Mouse (Mus musculus): ENCODE results near the gene Spred2. TPM values are rescaled to one million over a fixed set of nuclear protein-coding genes. Genes with fewer than 3 reads are reported as not detected.

Spred2 gene
- polyA plus RNA-seq, 1 experiment from 2014 or later = 4.1 TPM

DNA sequence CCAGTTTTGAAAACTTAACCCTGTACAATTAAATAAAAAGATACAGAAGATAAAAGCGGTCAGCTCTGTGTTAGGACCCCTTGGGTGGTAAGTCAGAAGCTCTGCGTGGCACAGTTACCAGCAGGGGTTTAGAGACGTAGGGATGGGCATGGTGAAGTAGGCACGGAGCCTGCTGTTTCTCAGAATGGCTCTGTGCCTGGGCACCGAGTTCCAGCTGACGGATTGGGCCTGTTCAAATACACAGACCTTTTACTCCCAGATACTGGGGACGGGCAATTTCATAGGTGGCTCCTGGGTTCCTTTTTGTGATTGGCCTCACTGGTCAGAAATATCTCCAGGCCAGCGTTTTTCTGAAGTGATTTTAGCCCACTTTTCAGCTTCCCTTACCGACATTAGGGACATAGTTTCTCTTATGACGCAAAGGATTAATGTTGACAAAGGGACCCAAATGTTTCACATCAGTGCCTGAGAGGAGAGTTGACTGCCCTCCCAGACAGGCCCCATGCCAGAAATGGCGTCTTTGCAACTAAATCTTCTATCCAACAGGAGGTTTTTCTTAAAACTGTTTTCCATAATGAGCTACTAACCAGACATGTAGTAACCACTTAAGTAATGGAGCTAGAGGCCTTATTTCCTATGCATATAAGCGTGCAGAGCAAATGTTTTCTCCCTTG lies 67.3 kb downstream of the Spred2 start:
- Histone ChIP-seq H3K4me3 (ENCODE audit: control insufficient read depth in 1 of 2, insufficient read depth in 1 of 2, low read depth in 1 of 2, low read length in 2 of 2) (no peak overlapping the region), H3K4me2 (ENCODE audit: low read length) (no peak overlapping the region), H3K9me3 (ENCODE audit: control insufficient read depth, low read length) (no peaks in the 10 kb centered on the region), H3K27me3 (ENCODE audit: control insufficient read depth, insufficient read depth, low read length) (no peaks in the 10 kb centered on the region), H3K27ac (replicated peaks in 1 of 2; ENCODE audit: control insufficient read depth in 1 of 2, insufficient read depth in 1 of 2, low read depth in 2 of 2, low read length in 2 of 2) (peak overlapping the region; percentile 27 to 52; a peak in 3 of 4 replicates), H3K9ac (ENCODE audit: low read length) (no peak overlapping the region), H3K36me3 (ENCODE audit: control insufficient read depth, insufficient read depth, low read length) (no peaks in the 10 kb centered on the region), H3K4me1 (ENCODE audit: control insufficient read depth in 2 of 2, insufficient read depth in 2 of 2, low read length in 2 of 2) (peaks cover 25 to 57% of the 10 kb centered on the region in 2 experiments)
- 76% methylated on average over 12 of the region's 12 CpGs for WGBS
- no peak for ATAC-seq (ENCODE audit: insufficient number of reproducible peaks, insufficient read depth, low FRiP score, low read depth)

DNA sequence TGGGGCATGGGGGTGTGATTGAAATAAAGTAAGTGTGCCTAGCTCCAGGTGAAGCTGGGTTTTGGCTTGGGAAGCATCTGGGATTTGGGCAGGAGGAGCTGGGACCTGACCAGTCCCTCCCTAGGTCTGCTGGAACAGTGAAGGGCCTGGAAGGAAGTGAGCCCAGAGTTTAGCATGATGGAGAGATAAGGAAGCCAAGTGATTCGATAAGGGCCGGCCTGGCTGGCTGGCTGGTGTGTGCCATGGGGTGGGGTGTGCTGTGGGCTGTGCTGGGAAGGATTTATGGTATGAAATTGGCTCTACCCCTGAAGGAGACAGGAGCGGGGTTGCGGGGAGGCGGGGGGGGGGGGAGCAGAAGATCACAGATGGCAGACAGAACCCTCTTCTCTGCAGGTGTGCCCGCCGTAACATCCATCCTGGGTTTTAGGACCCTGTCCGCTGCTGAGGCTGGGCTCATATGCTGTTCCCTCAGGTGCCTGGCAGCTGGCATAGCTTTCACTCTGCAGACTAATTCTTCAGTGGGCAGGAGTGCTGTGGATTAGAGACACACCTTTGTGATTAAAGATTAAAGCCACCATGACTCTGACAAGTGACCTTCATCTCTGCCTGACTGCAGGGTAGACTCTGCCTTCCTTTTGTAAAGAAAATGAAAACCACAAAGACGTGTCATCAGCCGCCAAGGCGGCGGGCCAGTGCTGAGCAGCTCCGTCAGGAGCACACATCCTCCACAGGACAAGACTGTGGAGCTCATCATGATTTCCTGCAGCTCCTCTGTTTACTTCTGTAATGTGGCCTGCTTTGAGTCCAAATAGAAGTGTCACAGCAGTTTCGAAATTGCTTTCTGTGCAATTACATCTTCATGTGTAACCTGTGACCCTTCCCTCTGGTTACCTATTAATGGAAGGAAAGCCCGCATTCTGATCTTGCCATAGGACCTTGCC lies 68.4 kb downstream of the Spred2 start:
- ATAC-seq (ENCODE audit: insufficient number of reproducible peaks, insufficient read depth, low FRiP score, low read depth) = no peak
- Histone ChIP-seq H3K9ac (ENCODE audit: low read length) (no peak overlapping the region), H3K27me3 (ENCODE audit: control insufficient read depth, insufficient read depth, low read length) (no peaks in the 10 kb centered on the region), H3K4me2 (ENCODE audit: low read length) (no peak overlapping the region), H3K36me3 (ENCODE audit: control insufficient read depth, insufficient read depth, low read length) (no peaks in the 10 kb centered on the region), H3K27ac (replicated peaks in 1 of 2; ENCODE audit: control insufficient read depth in 1 of 2, insufficient read depth in 1 of 2, low read depth in 2 of 2, low read length in 2 of 2) (no peak overlapping the region), H3K4me1 (ENCODE audit: control insufficient read depth in 2 of 2, insufficient read depth in 2 of 2, low read length in 2 of 2) (peaks cover 15 to 45% of the 10 kb centered on the region in 2 experiments), H3K9me3 (ENCODE audit: control insufficient read depth, low read length) (no peaks in the 10 kb centered on the region), H3K4me3 (ENCODE audit: control insufficient read depth in 1 of 2, insufficient read depth in 1 of 2, low read depth in 1 of 2, low read length in 2 of 2) (no peak overlapping the region)
- WGBS = 74% methylated on average over 13 of the region's 15 CpGs

DNA sequence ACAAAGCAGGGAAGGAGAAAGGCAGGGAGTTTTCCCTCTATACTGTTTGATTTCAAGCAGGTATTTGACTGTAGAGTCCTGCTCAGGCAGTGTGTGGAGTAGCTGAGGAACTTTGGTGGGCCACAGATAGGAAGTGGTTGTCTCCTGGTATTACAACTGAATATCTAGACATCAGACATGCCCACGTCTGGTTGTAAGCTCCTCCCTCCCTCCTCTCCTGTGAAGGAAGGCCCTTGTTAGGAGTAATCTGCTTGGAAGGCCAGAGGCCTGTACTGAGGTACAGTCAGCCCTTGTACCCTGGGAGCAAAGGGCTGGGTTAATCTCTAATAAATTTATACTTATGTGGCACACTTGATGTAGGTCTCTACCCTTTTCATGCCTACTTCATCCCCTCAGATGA lies 69.6 kb downstream of the Spred2 start:
- peak; percentile 37; the same call in 1 of the 2 replicates for ATAC-seq (ENCODE audit: insufficient number of reproducible peaks, insufficient read depth, low FRiP score, low read depth)
- no peaks in the 10 kb centered on the region for H3K27me3 ChIP-seq (ENCODE audit: control insufficient read depth, insufficient read depth, low read length)

DNA sequence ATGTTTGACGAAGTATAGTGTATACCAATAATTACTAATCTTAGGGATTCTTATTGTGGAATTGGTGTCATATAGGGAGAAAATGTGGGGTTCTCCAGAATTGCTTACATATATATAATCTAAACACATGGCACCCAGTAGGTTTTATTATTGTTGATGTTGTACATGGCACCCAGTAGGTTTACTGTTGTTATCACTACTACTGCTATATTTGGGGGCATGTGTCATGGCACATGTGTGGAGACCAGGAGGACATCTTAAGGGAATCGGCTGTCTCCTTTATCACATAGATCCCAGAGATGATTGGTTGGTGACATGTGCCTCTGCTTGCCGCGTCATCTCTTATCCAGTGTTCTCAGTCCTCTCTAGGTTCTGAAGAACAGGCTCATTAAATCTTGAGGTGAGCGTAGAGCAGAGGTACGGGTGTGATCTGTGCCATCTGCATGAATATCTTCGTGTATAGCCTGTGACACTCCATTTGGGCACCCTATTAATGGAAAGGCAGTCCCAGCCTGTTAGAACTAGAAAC lies 70.2 kb downstream of the Spred2 start:
- no peaks in the 10 kb centered on the region for H3K27me3 ChIP-seq (ENCODE audit: control insufficient read depth, insufficient read depth, low read length)
- H3K4me1 ChIP-seq (ENCODE audit: control insufficient read depth in 2 of 2, insufficient read depth in 2 of 2, low read length in 2 of 2) = peaks cover 6 to 29% of the 10 kb centered on the region in 2 experiments
- no peak for ATAC-seq (ENCODE audit: insufficient number of reproducible peaks, insufficient read depth, low FRiP score, low read depth)

More for the DNA sequence above, 69.6 kb downstream of the Spred2 start:
- Histone ChIP-seq H3K36me3 (ENCODE audit: control insufficient read depth, insufficient read depth, low read length) (0 out of 2 replicates have a peak, but pooled peaks cover 2% of the 10 kb centered on the region), H3K4me2 (ENCODE audit: low read length) (no peak overlapping the region), H3K4me3 (ENCODE audit: control insufficient read depth in 1 of 2, insufficient read depth in 1 of 2, low read depth in 1 of 2, low read length in 2 of 2) (no peak overlapping the region), H3K9me3 (ENCODE audit: control insufficient read depth, low read length) (no peaks in the 10 kb centered on the region), H3K4me1 (ENCODE audit: control insufficient read depth in 2 of 2, insufficient read depth in 2 of 2, low read length in 2 of 2) (peaks cover 8 to 35% of the 10 kb centered on the region in 2 experiments), H3K27ac (replicated peaks in 1 of 2; ENCODE audit: control insufficient read depth in 1 of 2, insufficient read depth in 1 of 2, low read depth in 2 of 2, low read length in 2 of 2) (no peak overlapping the region), H3K9ac (ENCODE audit: low read length) (no peak overlapping the region)
- 9% methylated on average over 1 of the region's 1 CpGs for WGBS

DNA sequence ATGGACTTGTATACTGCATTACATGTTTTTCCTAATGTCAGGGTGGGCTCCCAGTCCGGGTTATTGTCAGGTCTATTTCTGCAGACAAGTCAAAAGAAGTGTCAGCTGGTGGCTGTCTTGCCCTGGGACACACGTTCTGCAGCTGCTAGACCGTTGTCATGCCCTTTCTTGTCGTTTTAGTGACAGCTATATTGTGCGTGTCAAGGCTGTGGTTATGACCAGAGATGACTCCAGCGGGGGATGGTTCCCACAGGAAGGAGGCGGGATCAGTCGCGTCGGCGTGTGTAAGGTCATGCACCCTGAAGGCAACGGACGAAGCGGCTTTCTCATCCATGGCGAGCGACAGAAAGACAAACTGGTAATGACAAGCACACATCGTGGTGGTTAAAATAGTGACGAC lies 73.8 kb downstream of the Spred2 start:
- 69% methylated on average over 18 of the region's 18 CpGs for WGBS
- peaks cover 24% of the 10 kb centered on the region for H3K36me3 ChIP-seq (ENCODE audit: control insufficient read depth, insufficient read depth, low read length)
- H3K4me3 ChIP-seq (ENCODE audit: control insufficient read depth in 1 of 2, insufficient read depth in 1 of 2, low read depth in 1 of 2, low read length in 2 of 2) = no peak overlapping the region
- H3K9me3 ChIP-seq (ENCODE audit: control insufficient read depth, low read length) = no peaks in the 10 kb centered on the region
- H3K4me2 ChIP-seq (ENCODE audit: low read length) = no peak overlapping the region
- no peak overlapping the region for H3K9ac ChIP-seq (ENCODE audit: low read length)
- peaks cover 0 to 8% of the 10 kb centered on the region in 2 experiments; a peak in 1 of 4 replicates for H3K4me1 ChIP-seq (ENCODE audit: control insufficient read depth in 2 of 2, insufficient read depth in 2 of 2, low read length in 2 of 2)
- no peaks in the 10 kb centered on the region for H3K27me3 ChIP-seq (ENCODE audit: control insufficient read depth, insufficient read depth, low read length)
- ATAC-seq (ENCODE audit: insufficient number of reproducible peaks, insufficient read depth, low FRiP score, low read depth) = no peak
- H3K27ac ChIP-seq (replicated peaks in 1 of 2; ENCODE audit: control insufficient read depth in 1 of 2, insufficient read depth in 1 of 2, low read depth in 2 of 2, low read length in 2 of 2) = no peak overlapping the region

More for the DNA sequence above, 70.2 kb downstream of the Spred2 start:
- Histone ChIP-seq H3K9ac (ENCODE audit: low read length) (no peak overlapping the region), H3K36me3 (ENCODE audit: control insufficient read depth, insufficient read depth, low read length) (0 out of 2 replicates have a peak, but pooled peaks cover 2% of the 10 kb centered on the region), H3K9me3 (ENCODE audit: control insufficient read depth, low read length) (no peaks in the 10 kb centered on the region), H3K27ac (replicated peaks in 1 of 2; ENCODE audit: control insufficient read depth in 1 of 2, insufficient read depth in 1 of 2, low read depth in 2 of 2, low read length in 2 of 2) (no peak overlapping the region), H3K4me2 (ENCODE audit: low read length) (no peak overlapping the region), H3K4me3 (ENCODE audit: control insufficient read depth in 1 of 2, insufficient read depth in 1 of 2, low read depth in 1 of 2, low read length in 2 of 2) (no peak overlapping the region)
- WGBS = 84% methylated on average over 7 of the region's 7 CpGs

DNA sequence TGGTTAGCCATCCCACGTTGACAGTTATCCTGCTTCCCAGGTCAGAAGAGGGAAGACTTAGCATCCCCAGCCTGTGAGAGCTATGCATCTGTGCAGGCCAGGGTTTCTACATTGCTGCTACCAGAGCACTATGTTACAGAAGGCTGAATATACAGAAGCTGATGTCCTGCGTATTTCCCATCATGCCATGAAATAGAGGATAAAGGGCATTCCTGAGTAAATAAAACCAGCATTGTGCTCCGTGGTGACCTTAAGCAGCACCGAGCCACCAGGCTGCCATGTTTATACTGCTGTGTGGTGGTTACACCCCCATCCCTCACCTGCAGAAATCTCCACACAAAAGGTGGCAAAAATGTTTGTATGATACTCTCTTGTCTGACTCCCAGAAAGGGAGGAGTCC lies 78.7 kb downstream of the Spred2 start:
- Histone ChIP-seq H3K4me1 (ENCODE audit: control insufficient read depth in 2 of 2, insufficient read depth in 2 of 2, low read length in 2 of 2) (0 out of 4 replicates have a peak, but pooled peaks cover 0 to 1% of the 10 kb centered on the region in 2 experiments), H3K27ac (replicated peaks in 1 of 2; ENCODE audit: control insufficient read depth in 1 of 2, insufficient read depth in 1 of 2, low read depth in 2 of 2, low read length in 2 of 2) (no peak overlapping the region), H3K27me3 (ENCODE audit: control insufficient read depth, insufficient read depth, low read length) (no peaks in the 10 kb centered on the region), H3K9ac (ENCODE audit: low read length) (no peak overlapping the region), H3K4me2 (ENCODE audit: low read length) (no peak overlapping the region), H3K9me3 (ENCODE audit: control insufficient read depth, low read length) (no peaks in the 10 kb centered on the region), H3K4me3 (ENCODE audit: control insufficient read depth in 1 of 2, insufficient read depth in 1 of 2, low read depth in 1 of 2, low read length in 2 of 2) (no peak overlapping the region), H3K36me3 (ENCODE audit: control insufficient read depth, insufficient read depth, low read length) (peaks cover 42% of the 10 kb centered on the region)
- ATAC-seq (ENCODE audit: insufficient number of reproducible peaks, insufficient read depth, low FRiP score, low read depth) = no peak
- 89% methylated on average over 4 of the region's 4 CpGs for WGBS

DNA sequence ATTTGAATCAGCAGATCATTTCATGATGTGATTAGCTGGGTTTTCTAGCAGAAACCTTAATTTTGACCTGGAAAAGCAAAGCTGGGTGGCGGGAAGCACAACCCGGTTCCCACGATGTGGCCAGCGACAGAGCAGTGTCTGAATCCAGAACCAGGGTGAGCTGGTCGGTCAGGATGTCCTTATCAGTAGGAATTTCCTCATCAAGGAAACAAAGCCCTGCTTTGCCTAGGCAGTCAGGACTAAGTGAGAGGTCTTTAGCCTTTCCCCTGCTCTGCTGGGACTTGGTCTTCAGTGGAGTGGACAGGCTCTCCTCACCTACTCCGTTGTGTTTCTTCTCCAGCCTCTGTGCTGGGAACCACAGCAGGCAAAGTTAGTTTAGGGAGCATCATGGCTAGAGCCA lies 83.5 kb downstream of the Spred2 start:
- Histone ChIP-seq H3K9ac (ENCODE audit: low read length) (no peak overlapping the region), H3K4me3 (ENCODE audit: control insufficient read depth in 1 of 2, insufficient read depth in 1 of 2, low read depth in 1 of 2, low read length in 2 of 2) (no peak overlapping the region), H3K4me2 (ENCODE audit: low read length) (no peak overlapping the region), H3K27me3 (ENCODE audit: control insufficient read depth, insufficient read depth, low read length) (no peaks in the 10 kb centered on the region), H3K9me3 (ENCODE audit: control insufficient read depth, low read length) (no peaks in the 10 kb centered on the region), H3K36me3 (ENCODE audit: control insufficient read depth, insufficient read depth, low read length) (peaks cover 49% of the 10 kb centered on the region), H3K27ac (replicated peaks in 1 of 2; ENCODE audit: control insufficient read depth in 1 of 2, insufficient read depth in 1 of 2, low read depth in 2 of 2, low read length in 2 of 2) (peak overlapping the region; percentile 33 to 46; a peak in 1 of 4 replicates), H3K4me1 (ENCODE audit: control insufficient read depth in 2 of 2, insufficient read depth in 2 of 2, low read length in 2 of 2) (peaks cover 4 to 6% of the 10 kb centered on the region in 2 experiments; a peak in 2 of 4 replicates)
- ATAC-seq (ENCODE audit: insufficient number of reproducible peaks, insufficient read depth, low FRiP score, low read depth) = no peak
- WGBS = 37% methylated on average over 6 of the region's 6 CpGs

Data from heart, embryonic 14.5 days (tissue).